Mouse (Mus musculus): ENCODE measurements at regions not wholly inside any gene's neighbourhood (a gene's known extent, or its start where the extent isn't known, plus 50 kb on each side); places are given as distances from the start of the nearest gene placed in this dataset.

GRCm38 (mm10) chr6:112108651-112109050 lies 164.9 kb upstream of the Lmcd1 start:
- TF ChIP-seq CTCF (IDR thresholded peaks at IDR 0.05; ENCODE audit: low read depth) (no peak), EP300 (optimal IDR thresholded peaks at IDR 0.05) (no peak)

Measured in stomach, postnatal 0 days (tissue).